Mouse (Mus musculus) limb, embryonic 14.5 days (tissue): ENCODE measurements at regions not wholly inside any gene's neighbourhood (a gene's known extent, or its start where the extent isn't known, plus 50 kb on each side); places are given as distances from the start of the nearest gene placed in this dataset.

ENCODE experiments used
- ATAC-seq: fragments of 200-750 bp; cut with Nextera tagmentation; 2 replicates; pipeline ENCODE4 v1.8.0; 2017; ENCODE audit warnings: low read depth, moderate number of reproducible peaks, moderate TSS enrichment; ENCODE audit not compliant: low FRiP score
- DNase-seq: peaks from one replicate; pipeline ENCODE4 v3.0.0-alpha.2; 2015; ENCODE audit warnings: low spot score
- H3K27ac ChIP-seq: fragments of 300-500 bp; sonication (generic); replicated peaks from 2 replicates; pipeline ENCODE4 v1.5.1; 2014; ENCODE audit warnings: low read depth, mild to moderate bottlenecking, low read length, moderate library complexity, mixed read lengths
- H3K27me3 ChIP-seq: fragments of 300-500 bp; sonication (generic); 2 replicates; pipeline ENCODE4 v1.6.1; 2014; ENCODE audit warnings: low read length, mixed read lengths; ENCODE audit not compliant: control insufficient read depth, insufficient read depth
- H3K36me3 ChIP-seq: fragments of 300-500 bp; sonication (generic); 2 replicates; pipeline ENCODE4 v1.6.1; 2014; ENCODE audit warnings: mild to moderate bottlenecking, low read length, moderate library complexity, mixed read lengths; ENCODE audit not compliant: control insufficient read depth, insufficient read depth
- H3K4me1 ChIP-seq: fragments of 300-500 bp; sonication (generic); 2 replicates; pipeline ENCODE4 v1.6.1; 2014; ENCODE audit warnings: antibody characterized with exemption, low read length, mixed read lengths; ENCODE audit not compliant: control insufficient read depth, insufficient read depth
- H3K4me2 ChIP-seq: fragments of 300-500 bp; sonication (generic); replicated peaks from 2 replicates; pipeline ENCODE4 v1.6.1; 2014; ENCODE audit warnings: low read depth, mild to moderate bottlenecking, low read length, moderate library complexity; ENCODE audit not compliant: severe bottlenecking
- H3K4me3 ChIP-seq: fragments of 300-500 bp; sonication (generic); replicated peaks from 2 replicates; pipeline ENCODE4 v1.5.1; 2014; ENCODE audit warnings: low read length
- H3K9ac ChIP-seq: fragments of 300-500 bp; sonication (generic); 2 replicates; pipeline ENCODE4 v1.6.1; 2014; ENCODE audit warnings: mild to moderate bottlenecking, low read depth, low read length, moderate library complexity; ENCODE audit not compliant: severe bottlenecking
- H3K9me3 ChIP-seq: fragments of 300-500 bp; sonication (generic); 2 replicates; pipeline ENCODE4 v1.6.1; 2016; ENCODE audit warnings: low read length; ENCODE audit not compliant: control insufficient read depth
- POLR2A ChIP-seq: fragments of 200-500 bp; IDR thresholded peaks from 2 replicates; pipeline ENCODE4 v1.8.0; 2012; ENCODE audit warnings: inconsistent platforms, mild to moderate bottlenecking, moderate library complexity, borderline replicate concordance; ENCODE audit not compliant: insufficient read depth, insufficient read length; ENCODE audit errors: extremely low read depth
- whole genome bisulfite sequencing: fragments of 180-500 bp; shearing (Covaris S2); extraction: QIAGEN DNeasy Blood & Tissue Kit; methylation state at CpG from one replicate; pipeline ENCODE4 v1.1.7; 2014; 5-methylcytosine and 5-hydroxymethylcytosine counted together

DNA sequence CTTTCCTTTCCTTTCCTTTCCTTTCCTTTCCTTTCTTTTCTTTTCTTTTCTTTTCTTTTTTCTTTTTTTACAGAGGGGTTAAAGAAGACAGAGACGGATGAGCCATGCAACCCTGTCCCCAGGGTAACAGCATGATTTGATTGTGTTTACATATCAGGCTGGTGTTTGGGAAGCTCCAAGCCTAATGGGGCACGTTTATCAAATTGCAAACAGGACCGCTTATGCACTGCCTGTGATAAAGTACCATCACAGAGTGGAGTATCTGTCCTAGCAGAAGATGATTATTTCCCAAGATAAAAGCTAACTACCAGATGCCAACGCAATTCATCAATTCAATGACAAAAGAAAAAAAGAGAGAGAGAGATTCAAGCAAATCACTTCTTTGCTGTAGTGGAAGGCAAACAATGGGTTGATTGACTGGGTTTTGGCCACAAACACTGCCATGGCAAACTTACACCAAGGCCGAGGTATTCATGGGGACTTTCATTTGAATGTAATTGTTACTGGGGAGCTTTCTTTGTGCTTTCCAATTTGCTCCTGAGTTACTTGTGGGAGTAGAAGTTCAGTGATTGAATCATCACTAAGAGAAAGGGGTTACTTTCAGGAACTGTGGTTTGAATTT is 1450.1 kb downstream of the Slc22a22 start:
- ATAC-seq (no peak), DNase-seq (no peak)
- no peaks in the 10 kb centered on the region for H3K36me3 ChIP-seq
- no peak overlapping the region for H3K4me3 ChIP-seq
- no peak overlapping the region for H3K9ac ChIP-seq
- no peak overlapping the region for H3K4me2 ChIP-seq
- H3K9me3 ChIP-seq = no peaks in the 10 kb centered on the region
- no peaks in the 10 kb centered on the region for H3K27me3 ChIP-seq
- H3K27ac ChIP-seq = no peak overlapping the region
- no peaks in the 10 kb centered on the region for H3K4me1 ChIP-seq
- WGBS = 47% methylated on average over 5 of the region's 5 CpGs
- no peak for TF ChIP-seq POLR2A

DNA sequence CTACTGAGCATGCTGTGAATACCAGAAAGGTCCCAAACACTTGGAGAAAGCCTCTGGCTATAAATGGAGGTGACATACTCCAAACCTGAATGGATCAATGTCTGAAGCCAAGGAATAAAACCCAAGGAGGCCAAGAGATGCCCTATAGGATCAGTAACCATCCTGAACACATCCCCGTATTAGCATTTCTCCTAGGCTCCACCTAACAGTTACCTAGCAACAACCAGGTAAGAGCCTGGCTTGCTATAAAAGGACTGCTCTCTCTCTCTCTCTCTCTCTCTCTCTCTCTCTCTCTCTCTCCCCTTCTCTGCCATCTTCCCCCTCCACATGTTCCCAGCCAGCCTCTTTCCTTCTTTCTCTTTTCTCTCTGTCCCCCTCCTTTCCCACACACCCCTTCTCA is 1452.7 kb downstream of the Slc22a22 start:
- Histone ChIP-seq H3K9ac (no peak overlapping the region), H3K27me3 (no peaks in the 10 kb centered on the region), H3K4me3 (no peak overlapping the region), H3K4me1 (no peaks in the 10 kb centered on the region), H3K36me3 (no peaks in the 10 kb centered on the region), H3K9me3 (no peaks in the 10 kb centered on the region), H3K27ac (no peak overlapping the region), H3K4me2 (no peak overlapping the region)
- TF ChIP-seq POLR2A = no peak
- WGBS = 80% methylated on average over 1 of the region's 1 CpGs
- DNase-seq (no peak), ATAC-seq (no peak)

DNA sequence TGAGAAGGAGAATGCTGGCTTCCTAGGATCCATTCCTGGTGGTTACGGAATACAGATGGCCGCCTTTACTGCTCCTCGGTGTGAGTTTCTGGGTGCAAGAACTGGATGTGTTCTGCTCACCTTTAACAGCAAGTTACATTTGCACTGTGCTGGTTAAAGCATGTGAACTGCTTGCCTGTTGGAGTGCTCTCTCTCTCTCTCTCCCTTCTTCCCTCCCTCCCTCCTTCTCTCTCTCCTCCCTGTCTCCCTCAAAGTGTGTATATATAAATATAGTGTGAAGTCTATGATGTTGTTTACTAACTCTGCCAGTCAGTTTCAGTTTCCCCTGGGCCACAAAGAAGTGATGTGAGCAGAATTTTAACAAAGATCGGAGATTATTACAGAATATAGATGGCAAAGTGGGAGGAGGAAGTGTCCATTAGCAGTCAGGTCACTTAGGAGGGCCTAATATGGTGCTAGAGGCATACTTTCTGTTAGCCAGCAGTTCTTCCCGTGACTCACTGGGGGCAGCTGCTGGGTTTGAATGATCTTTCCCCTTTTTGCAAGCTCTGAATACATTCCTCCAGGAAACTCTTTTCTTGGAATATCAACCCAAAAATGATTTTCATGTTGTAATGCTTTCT is 1453.5 kb downstream of the Slc22a22 start:
- H3K9me3 ChIP-seq = no peaks in the 10 kb centered on the region
- H3K4me3 ChIP-seq = no peak overlapping the region
- no peaks in the 10 kb centered on the region for H3K36me3 ChIP-seq
- H3K27me3 ChIP-seq = no peaks in the 10 kb centered on the region
- ATAC-seq (no peak), DNase-seq (no peak)
- H3K4me2 ChIP-seq = no peak overlapping the region
- H3K27ac ChIP-seq = no peak overlapping the region
- no peak for TF ChIP-seq POLR2A
- no peak overlapping the region for H3K9ac ChIP-seq
- H3K4me1 ChIP-seq = no peaks in the 10 kb centered on the region
- 85% methylated on average over 5 of the region's 5 CpGs for WGBS

DNA sequence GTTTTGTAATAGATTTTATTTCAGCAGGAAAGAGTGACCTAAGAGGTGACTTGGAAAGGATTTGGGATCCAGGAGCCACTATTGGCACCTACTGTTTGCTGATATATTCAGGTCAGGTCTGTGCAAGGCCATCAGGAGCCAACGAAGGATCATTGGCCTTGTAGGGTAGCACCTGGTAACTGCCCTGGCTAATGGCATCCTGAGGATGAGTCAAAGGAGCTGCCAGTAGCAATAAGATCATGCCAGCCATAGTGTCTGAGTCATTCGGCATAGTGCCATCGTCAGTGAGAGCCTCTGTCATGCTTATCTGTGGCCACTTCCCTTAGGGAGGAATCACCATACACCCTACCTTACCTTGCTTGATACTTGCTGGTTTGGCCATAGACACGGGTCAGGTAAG is 1455.1 kb downstream of the Slc22a22 start:
- no peaks in the 10 kb centered on the region for H3K9me3 ChIP-seq
- no peaks in the 10 kb centered on the region for H3K4me1 ChIP-seq
- no peak for ATAC-seq
- no peak overlapping the region for H3K4me3 ChIP-seq
- DNase-seq = no peak
- WGBS = 87% methylated on average over 4 of the region's 4 CpGs
- H3K27me3 ChIP-seq = no peaks in the 10 kb centered on the region
- TF ChIP-seq POLR2A = no peak
- no peak overlapping the region for H3K4me2 ChIP-seq
- H3K27ac ChIP-seq = no peak overlapping the region
- H3K9ac ChIP-seq = no peak overlapping the region
- no peaks in the 10 kb centered on the region for H3K36me3 ChIP-seq

DNA sequence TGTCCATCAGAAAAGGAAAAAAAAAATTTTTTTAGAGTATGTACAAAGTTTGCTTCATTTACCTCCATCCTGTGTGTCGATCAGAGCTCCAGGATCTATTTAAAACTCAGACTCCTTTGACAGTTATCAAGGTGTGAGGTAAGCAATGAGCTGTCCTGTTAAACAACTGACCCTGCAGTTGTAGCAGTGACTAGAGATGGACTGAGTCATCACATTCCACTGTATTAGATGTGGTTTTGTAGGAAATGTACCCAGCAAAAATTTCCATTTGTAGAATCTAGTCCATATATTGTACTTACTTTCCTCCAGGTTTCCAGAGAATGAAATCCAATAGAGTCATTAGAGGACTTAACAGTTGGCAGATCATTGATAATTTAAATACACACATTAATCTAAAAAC is 1459.3 kb downstream of the Slc22a22 start:
- Histone ChIP-seq H3K27ac (no peak overlapping the region), H3K4me2 (no peak overlapping the region), H3K36me3 (no peaks in the 10 kb centered on the region), H3K27me3 (no peaks in the 10 kb centered on the region), H3K4me1 (no peaks in the 10 kb centered on the region), H3K9me3 (no peaks in the 10 kb centered on the region), H3K4me3 (no peak overlapping the region), H3K9ac (no peak overlapping the region)
- no peak for ATAC-seq
- DNase-seq = no peak
- TF ChIP-seq POLR2A = no peak
- 80% methylated on average over 1 of the region's 1 CpGs for WGBS
